Mouse (Mus musculus) retina, adult 2 months (tissue): ENCODE results near the gene Ntn5.

Source experiments
- DNase-seq: peaks from one replicate; pipeline ENCODE4 v3.0.0-alpha.2; 2012; ENCODE audit warnings: low read depth, low spot score

Ntn5 gene

DNA sequence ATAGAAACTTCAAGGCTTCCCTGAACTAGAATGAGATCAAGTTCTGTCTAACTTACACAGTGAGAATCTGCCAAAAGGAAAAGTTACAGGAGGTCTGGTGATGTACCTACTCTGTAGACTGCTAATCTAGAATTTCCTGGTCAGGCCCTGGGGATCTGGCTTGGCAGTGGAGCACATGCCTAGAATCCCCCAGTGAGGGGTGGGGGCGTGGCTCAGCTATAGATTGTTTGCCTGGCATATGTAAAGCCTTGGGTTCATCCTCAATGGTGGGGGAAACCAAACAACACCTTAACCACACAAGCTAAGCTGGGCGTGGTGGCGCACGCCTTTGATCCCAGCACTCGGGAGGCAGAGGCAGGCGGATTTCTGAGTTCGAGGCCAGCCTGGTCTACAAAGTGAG, 14.1 kb downstream of the Ntn5 start:
- DNase-seq = no peak

DNA sequence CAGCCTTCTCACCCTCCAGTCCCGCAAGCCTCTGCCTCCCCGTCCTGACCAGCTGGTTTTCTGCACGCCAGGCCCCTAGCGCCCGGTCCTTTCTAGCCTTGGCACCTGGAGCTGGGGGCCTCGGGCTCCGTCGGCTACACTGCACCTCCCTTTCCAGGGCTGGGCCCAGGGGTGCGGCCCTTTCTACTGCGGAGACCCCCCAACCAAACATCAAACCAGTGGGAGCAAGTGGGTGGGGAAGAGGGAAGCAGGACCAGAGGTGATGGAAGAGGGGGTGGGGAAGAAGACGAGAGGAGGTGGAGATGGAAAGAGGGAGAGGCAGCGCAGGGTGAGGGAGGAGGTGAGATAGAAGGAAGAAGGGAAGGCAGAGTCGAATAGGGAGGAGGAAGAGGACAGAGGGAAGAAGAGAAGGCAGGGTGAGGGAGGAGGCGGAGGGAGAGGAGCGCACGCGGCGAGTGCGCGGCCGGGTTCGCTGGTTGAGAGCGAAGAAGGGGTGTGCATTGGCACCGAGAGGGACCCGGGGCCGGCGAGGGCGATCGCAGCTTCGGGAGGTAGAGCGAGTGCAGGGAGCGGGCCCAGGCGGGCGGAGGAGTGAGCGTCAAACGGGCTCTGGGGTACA, 15.8 kb downstream of the Ntn5 start, which contains the start of gene Car11:
Gene Car11 (plus strand): TSS at position 321 of the 619 bp plus-strand sequence.
- DNase-seq = no peak

DNA sequence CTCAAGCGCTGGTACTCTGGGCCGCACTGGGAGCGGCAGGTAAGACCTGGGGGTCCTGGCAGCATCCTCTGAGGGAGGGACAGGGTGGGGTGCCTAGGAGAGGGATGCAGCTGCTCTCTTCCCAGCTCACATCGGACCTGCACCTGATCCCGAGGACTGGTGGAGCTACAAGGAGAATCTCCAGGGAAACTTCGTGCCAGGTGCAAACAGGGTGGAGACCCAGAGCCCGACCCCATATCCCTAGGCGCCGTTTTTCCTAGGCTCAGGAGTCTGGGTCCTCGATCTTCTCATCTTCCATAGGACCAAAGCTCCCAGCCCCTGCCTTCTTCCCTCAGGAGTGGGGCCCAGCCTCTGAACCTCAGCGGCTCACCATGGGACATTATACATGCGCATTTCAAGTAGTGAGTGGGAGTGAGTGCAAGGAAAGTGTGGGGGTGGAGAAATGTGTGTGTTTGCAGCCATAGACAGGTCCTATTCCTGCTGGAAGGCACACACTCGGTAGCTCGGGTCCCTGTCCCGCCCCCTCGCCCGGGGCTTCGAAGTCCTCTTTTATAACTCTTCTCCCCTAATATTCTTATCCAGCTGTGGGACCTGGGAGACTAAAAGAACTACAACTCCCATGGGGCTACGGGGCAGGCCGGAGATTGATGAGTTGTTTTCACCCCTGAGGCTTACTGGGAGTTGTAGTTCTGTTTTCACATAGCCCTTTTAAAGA, 16.6 kb downstream of the Ntn5 start:
- peak; percentile 67 for DNase-seq

DNA sequence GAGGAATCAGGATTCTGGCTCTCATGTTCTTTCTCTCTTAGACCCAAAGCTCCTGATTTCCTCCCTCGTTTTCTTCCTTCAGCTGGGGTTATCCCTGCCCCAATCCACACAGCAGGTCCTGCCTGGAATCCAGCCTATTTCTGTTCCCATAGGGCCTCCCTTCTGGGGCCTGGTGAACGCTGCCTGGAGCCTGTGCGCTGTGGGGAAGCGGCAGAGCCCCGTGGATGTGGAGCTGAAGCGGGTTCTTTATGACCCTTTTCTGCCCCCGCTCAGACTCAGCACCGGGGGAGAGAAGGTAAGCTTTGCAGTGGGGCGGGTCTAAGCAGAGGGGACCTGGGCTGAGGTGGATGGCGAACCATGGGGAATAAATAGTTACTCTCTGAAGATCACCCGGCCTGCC, 17.2 kb downstream of the Ntn5 start:
- DNase-seq = no peak

DNA sequence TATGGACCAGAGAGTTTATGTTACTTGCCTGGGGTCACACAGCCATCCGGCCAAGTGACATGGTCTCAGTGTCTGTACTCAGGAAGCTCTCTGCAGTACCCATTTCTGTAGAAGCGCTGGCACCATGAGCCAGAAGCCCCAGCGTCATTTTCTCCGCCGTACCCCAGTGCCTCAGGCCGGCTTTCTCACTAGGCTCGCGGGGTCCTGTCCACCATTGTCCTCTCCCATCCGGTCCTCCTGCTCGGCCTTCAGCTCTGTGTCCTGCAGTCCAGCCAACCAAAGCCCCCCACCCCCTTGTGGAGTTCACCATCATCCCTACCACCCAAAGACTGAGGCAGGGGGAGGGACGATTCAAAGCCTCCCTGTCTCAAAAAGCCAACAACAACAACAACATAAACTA, 17.8 kb downstream of the Ntn5 start:
- no peak for DNase-seq

DNA sequence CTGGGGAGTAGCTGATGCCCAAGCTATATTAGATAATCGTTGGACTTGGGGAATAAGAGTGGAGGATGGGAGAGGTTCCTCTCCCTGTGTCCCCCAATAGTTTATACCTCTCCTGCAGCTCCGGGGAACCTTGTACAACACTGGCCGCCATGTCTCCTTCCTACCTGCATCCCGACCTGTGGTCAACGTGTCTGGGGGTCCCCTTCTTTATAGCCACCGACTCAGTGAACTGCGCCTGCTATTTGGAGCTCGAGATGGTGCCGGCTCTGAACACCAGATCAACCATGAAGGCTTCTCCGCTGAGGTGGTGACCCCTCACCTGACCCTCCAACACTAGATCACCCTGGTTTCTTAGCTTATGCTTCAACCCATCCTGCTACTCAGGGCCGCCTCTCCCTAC, 18.5 kb downstream of the Ntn5 start:
- DNase-seq = no peak

DNA sequence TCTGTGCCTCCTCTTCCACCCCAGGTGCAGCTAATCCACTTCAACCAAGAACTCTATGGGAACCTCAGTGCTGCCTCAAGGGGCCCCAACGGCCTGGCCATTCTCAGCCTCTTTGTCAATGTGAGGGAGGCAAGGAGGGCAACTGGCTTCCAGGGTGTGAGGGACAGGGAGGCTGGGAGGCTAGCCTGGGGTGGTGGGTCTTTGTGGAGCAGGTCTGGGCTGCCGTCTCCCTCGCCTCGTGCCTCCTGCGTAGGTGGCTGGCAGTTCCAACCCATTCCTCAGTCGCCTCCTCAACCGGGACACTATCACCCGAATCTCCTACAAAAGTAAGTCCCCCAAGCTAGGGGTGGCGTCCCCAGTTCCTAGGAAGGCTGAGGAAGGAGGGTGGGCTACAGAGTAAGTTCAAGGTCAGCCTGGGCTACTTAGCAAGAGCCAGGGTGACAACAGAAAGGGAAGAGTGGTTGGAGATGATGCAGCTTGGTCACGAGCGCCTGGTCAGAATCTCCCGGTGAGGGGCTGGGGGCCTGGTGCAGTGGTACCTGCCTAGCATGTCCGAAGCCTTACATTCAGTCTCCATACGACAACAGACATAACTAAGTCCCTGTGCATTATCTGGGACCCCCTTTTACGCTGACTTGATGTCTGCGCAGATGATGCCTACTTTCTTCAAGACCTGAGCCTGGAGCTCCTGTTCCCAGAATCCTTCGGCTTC, 19.1 kb downstream of the Ntn5 start:
- no peak for DNase-seq

DNA sequence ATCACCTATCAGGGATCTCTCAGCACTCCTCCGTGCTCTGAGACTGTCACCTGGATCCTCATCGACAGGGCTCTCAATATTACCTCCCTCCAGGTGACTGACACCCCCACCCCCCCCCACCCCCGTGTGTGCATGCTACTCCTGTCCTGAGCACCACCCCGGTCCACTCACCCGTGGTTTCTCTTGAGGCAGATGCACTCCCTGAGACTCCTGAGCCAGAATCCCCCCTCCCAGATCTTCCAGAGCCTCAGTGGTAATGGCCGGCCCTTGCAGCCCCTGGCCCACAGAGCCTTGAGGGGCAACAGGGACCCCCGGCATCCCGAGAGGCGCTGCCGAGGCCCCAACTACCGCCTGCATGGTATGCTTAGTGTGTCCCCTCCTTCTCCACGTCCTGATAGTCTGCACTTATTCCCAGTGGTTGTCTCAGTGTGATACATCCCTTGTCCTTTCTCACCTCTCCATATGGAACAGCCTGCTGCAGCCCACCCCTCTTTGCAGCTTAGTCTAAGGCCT, 19.8 kb downstream of the Ntn5 start:
- DNase-seq = no peak

DNA sequence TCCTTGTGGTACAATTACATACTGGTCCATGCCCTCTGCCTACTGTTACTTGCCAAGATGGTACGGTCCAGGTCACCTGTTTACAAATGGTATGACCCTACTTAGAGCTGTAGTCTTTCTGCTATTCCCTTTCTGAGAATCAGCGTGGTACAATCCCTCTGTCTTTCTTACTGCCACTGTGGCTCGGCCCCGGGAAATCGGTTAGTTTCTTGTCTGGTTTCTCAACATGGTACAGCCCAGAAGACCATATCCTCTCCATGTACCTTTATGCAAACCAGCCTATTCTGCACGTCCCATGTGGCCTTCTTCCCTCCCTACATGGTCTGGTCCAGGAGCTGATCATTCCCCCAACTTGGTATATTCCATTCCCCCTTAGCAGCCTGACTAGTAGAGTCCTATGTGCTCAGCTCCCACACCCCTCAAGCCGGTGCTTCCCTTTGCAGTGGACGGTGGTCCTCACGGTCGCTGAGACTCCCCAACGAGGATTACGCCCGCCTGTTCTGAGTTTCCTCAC, 20.3 kb downstream of the Ntn5 start:
- DNase-seq = peak; percentile 91

DNA sequence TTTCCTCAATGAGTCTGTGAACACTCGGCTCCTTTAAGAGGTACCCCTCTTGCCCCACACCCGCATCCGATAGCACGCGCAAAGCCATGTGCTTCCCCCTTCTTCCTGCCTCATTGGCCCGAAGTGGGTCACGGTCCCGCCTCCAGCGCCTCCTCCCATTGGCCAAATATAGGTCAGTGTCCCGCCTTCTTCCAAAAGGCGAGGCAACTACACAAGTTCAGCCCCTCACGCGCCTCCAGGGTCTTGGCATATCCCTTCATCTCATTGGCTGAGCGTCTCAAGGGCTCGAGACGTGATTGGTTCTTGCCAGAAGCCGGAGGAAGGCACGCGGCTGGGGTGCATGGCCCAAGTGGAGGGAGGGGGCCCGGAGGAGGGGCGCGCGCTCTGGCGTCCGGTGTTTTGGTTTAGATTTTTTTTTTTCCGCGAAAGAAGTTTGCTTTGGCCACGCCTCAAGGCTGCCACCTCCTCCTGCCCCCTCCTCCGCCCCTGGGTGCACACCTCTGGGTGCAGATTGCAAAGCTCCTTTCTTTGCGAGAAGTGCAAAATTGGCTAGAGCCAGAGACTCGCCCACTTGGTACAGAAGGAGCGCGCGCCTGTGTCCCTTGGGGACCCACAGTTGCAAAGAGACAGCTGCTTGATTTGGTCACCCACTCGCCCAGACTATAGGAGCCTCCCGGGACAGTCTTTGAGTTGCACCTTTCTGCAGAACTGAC, 21.1 kb downstream of the Ntn5 start, which contains the start of gene Dbp:
Gene Dbp (plus strand): TSS at position 359 of the 713 bp plus-strand sequence.
- peak; percentile 98 for DNase-seq

DNA sequence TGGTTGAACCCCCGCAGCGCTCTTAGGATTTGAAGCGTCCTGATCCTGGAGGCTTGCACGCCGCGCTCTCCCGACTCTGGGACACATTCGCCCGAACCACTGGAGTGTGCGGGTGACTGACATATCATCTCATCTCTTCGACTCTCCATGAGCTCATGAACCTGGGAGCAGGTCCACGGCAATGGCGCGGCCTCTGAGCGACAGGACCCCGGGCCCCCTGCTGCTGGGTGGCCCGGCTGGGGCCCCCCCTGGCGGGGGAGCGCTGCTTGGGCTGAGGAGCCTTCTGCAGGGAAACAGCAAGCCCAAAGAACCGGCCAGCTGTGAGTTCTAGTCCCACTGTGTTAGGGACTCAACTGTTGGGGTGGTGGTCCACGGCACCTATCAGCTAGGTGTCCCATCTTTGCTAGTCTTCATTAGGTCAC, 21.6 kb downstream of the Ntn5 start:
- DNase-seq = no peak

DNA sequence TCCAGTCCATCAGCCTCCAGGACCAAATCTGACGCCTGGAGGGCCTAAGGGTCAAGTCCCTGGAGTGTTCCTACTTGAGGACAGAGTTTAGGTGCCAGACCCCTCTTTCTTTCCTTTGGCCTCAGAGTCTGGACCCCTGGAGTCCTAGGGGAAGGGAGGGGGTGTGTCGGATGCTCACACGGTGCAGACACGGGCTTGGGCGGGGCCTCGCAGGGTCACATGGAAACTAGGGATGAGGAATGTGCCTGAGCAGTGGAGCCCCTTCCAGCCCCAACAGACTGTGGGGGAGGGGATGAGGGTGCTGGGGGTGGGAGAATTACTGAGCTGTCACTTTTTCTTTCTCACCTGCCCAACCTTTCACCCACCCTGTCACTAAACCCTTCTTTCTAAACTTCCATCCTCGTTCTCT, 22.1 kb downstream of the Ntn5 start:
- peak; percentile 65 for DNase-seq

DNA sequence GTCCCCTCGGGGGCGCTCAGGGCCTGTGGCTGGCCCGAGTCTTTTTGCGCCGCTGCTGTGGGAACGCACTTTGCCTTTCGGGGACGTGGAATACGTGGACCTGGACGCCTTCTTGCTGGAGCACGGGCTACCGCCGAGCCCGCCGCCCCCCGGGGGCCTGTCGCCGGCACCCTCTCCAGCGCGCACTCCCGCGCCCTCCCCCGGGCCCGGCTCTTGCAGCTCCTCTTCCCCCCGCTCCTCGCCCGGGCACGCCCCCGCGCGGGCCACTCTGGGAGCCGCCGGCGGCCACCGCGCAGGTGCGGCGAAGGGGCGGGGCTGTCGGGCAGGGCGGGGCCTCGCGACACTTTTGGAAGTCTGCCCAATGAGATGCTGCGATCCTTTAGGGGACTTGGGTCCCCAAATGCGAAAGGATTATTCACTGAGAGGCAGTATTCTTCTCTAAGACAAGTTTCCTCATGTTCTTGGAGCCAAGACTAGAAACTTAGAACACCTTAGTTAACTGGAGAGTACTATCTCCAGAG, 23.0 kb downstream of the Ntn5 start:
- DNase-seq = peak; percentile 73

DNA sequence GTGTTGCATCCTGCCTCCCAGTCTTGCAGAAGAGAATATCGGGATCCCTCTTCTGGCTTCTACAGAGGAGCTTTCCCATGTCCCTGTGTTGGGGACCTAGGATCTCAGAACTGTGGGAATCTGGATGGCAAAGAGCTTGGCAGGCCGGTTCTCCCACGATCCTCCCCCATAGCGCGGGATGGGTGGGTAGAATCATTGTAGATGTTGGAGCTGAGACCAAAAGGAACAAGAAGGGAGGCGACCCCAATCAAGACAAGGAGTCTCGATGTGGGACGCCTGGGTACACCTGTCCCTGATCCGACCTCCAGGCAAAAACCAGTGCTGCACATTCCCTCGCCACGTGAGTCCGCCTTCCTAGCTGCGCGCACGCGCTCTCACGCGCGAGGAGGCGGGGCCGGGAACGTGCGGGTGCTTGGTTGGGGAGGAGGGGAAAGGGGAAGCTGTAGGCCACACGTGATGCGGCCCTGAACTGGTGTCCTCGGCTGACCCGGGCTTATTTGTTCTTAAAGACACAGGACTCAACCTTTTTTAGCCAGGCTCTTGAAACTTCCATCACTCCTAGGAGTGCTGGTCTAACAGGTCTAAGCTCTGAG, 23.6 kb downstream of the Ntn5 start:
- DNase-seq = peak; percentile 93

DNA sequence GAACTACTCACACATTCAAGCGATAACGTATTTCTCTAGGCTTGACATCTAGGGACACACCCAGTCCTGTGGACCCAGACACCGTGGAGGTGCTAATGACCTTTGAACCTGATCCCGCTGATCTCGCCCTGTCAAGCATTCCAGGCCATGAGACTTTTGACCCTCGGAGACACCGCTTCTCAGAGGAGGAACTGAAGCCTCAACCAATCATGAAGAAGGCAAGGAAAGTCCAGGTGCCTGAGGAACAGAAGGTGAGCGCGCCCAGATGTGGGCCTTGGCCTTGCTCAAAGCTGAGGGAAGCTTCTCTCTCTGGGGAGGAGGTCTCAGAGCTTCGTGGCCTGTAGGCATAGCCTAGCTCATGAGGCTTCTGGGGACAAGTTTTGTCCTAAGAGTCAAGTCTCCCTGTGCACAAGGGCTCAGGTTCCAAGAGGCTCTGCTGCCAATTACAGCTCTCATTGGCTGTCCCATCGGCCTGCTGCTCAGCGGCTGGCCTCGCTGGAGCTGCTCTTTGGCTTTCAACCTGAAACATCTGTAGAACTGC, 24.5 kb downstream of the Ntn5 start:
- no peak for DNase-seq

DNA sequence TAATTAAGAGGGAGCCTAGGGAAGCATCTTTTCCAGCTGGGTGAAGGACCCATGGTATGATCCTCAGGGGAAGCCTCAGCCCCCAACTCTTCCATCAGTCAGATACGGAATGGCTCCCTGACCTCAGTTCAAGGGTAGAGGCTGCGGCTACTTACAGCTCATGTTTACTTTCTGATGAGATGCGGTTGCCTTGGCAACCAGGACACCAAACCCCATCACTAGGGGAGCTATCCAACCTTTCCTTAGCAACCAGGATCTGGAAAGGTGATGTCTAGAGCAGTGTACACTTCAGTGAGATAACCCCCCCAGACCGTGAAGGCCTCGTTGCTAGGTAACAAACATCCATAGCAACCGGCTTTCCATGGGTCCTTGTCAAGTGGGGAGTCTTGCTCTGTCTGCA, 25.2 kb downstream of the Ntn5 start:
- DNase-seq = no peak

DNA sequence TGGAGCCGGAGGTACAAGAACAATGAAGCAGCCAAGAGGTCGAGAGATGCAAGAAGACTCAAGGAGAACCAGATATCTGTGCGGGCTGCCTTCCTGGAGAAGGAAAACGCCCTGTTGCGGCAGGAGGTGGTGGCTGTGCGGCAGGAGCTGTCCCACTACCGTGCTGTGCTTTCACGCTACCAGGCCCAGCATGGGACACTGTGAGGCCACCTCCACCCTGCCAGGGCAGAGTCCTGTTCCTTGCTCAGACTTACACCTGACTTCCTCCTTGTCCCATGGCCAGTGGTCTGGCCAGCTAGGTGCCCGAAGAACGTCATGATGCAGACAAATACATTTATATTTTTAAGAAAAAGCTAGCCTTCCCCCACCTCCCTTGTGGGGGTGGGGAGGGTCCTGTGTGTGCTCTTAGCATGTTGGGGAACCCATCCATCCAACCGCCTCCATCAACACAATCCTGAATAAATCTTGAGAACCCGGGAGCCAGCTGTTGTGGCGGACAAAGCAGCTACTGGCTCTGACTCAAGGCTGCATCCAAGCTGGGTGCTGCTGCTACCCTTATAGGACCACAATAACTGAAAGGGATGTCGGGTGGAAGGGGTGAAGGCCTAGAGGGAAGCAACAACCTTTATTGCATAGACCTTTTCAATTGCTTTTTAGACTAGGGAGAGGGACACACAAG, 26.0 kb downstream of the Ntn5 start:
- no peak for DNase-seq

DNA sequence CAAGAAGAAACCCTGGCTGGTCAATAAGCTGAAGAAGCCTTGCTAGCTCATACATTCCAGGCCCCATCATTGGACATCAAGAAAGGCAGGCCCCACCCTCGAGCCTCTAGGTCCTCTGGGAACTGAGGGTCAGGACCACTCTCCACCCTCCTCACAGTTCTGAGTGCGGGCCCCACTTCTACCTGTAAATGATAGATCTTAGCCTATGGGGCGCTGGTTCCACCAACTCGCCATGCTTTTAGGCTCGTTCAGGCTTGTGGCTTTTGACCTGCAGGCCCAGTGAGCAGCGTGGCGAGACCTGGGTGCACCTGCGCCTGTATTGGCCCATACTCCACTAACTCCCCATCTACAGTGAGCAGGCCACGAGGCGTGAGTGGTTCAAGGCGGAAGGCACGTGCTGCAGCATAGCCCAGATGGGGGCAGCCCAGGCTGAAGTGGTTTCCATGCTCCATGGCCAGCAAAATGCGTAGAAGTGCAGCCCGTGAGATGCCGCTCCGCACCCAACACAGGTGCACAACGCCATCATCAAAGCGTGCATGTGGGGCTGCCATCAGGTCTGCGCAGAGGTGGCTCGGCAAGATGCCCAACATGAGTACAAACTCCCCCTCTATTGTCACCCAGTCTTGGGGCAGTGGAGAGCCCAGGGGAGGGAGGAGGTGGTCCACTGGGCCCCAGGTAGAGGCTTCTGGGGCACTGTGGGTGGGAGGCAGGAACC, 26.8 kb downstream of the Ntn5 start:
- no peak for DNase-seq

DNA sequence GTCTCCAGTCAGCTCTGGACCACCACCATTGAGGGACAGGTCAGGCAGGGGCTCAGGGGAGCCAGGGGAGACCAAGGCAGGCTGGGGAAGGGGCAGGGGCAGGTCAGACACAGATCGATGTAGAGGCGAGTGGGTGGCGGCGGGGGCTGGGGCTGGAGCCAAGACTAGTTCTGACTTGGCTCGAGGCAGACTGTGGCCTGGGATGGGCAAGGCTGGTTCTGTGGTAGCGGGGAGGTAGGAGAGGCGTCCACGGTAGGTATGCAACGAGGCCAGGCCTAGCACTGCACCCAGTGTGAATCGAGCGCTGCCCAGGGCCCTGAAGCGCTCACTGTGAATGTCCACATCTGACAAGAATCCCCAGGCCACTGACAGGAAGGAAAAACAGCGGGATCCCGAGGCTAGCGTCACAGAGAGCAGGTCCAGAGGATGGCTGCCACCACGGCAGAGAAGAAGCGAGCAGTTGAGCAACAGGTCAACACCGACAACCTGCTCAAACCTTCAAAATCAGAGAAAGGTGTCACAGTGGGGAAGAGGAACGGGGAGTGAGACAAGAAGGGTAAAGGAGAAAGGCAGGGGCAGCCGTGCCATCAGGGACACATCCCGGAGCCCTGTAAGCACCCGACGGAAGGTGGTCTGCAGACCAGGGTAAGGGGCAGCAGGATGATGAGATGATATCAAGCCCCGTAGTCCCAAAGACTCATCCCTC, 27.6 kb downstream of the Ntn5 start:
- no peak for DNase-seq
